Mouse (Mus musculus) intestine, postnatal 0 days (tissue): ENCODE measurements around the gene Hus1. TPM values are rescaled to one million over a fixed set of nuclear protein-coding genes. Genes with fewer than 3 reads are reported as not detected.

Source experiments
- ATAC-seq: fragments of 200-750 bp; cut with Nextera tagmentation; 2 replicates; pipeline ENCODE4 v1.8.0; 2017; ENCODE audit warnings: mild to moderate bottlenecking, moderate TSS enrichment, moderate library complexity
- H3K27ac ChIP-seq: fragments of 300-500 bp; sonication (generic); 2 replicates; pipeline ENCODE4 v1.5.1; 2014; ENCODE audit warnings: mild to moderate bottlenecking, low read depth, low read length, moderate library complexity
- H3K27me3 ChIP-seq: fragments of 300-500 bp; sonication (generic); replicated peaks from 2 replicates; pipeline ENCODE4 v1.6.1; 2014; ENCODE audit warnings: low read length, mixed read lengths; ENCODE audit not compliant: control insufficient read depth, insufficient read depth
- H3K36me3 ChIP-seq: fragments of 300-500 bp; sonication (generic); 2 replicates; pipeline ENCODE4 v1.6.1; 2014; ENCODE audit warnings: mild to moderate bottlenecking, moderate library complexity; ENCODE audit not compliant: control insufficient read depth, insufficient read depth
- H3K4me1 ChIP-seq: fragments of 300-500 bp; sonication (generic); replicated peaks from 2 replicates; pipeline ENCODE4 v1.6.1; 2014; ENCODE audit warnings: antibody characterized with exemption, low read length, mixed read lengths; ENCODE audit not compliant: control insufficient read depth, insufficient read depth
- H3K4me2 ChIP-seq: fragments of 300-500 bp; sonication (generic); replicated peaks from 2 replicates; pipeline ENCODE4 v1.6.1; 2014; ENCODE audit warnings: low read depth, mild to moderate bottlenecking, moderate library complexity
- H3K4me3 ChIP-seq: fragments of 300-500 bp; sonication (generic); 2 replicates; pipeline ENCODE4 v1.5.1; 2014; ENCODE audit warnings: low read depth, low read length
- H3K9ac ChIP-seq: fragments of 300-500 bp; sonication (generic); 2 replicates; pipeline ENCODE4 v1.6.1; 2014; ENCODE audit warnings: mild to moderate bottlenecking, low read depth, low read length
- H3K9me3 ChIP-seq: fragments of 300-500 bp; sonication (generic); 2 replicates; pipeline ENCODE4 v1.6.1; 2016; ENCODE audit warnings: mixed run types; ENCODE audit not compliant: control insufficient read depth
- CTCF ChIP-seq: sonication (generic); IDR thresholded peaks from 2 replicates; pipeline ENCODE4 v1.5.1; 2016; ENCODE audit warnings: low read depth, mild to moderate bottlenecking, control low read depth, antibody characterized with exemption, moderate library complexity
- WGBS: fragments of 180-500 bp; shearing (Covaris S2); extraction: QIAGEN DNeasy Blood & Tissue Kit; methylation state at CpG from one replicate; pipeline ENCODE4 v1.1.7; 2014; 5-methylcytosine and 5-hydroxymethylcytosine counted together
- polyA plus RNA-seq: library from polyadenylated mRNA; unstranded; fragments of >200 nt; fragmentation: Nextera tagmentation; extraction: Ambion mirVana; gene quantifications from 2 replicates; pipeline ENCODE4 v1.2.1, GENCODE M21; 2015

The Hus1 gene
- polyA plus RNA-seq, 1 experiment from 2014 or later, result 4.5 TPM

GRCm38 (mm10) chr11:9008761-9009160, 2.2 kb downstream of the Hus1 start:
- 96% methylated on average over 5 of the region's 5 CpGs for WGBS

GRCm38 (mm10) chr11:8988084-8988483, 22.9 kb downstream of the Hus1 start:
- Histone ChIP-seq H3K9ac (no peak overlapping the region), H3K4me2 (no peak overlapping the region), H3K9me3 (no peaks in the 10 kb centered on the region), H3K4me3 (no peak overlapping the region), H3K4me1 (no peaks in the 10 kb centered on the region), H3K27me3 (no peaks in the 10 kb centered on the region), H3K27ac (no peak overlapping the region), H3K36me3 (0 out of 2 replicates have a peak, but pooled peaks cover 8% of the 10 kb centered on the region)
- WGBS, result 72% methylated on average over 4 of the region's 4 CpGs
- TF ChIP-seq CTCF, result peak; percentile 16; the same call in 1 of the 2 replicates
- ATAC-seq, result no peak

More at GRCm38 (mm10) chr11:9008761-9009160, 2.2 kb downstream of the Hus1 start:
- no peaks in the 10 kb centered on the region for H3K4me1 ChIP-seq
- H3K9ac ChIP-seq, result no peak overlapping the region
- H3K36me3 ChIP-seq, result peaks cover 30% of the 10 kb centered on the region
- H3K4me3 ChIP-seq, result no peak overlapping the region
- no peak overlapping the region for H3K27ac ChIP-seq
- no peak for TF ChIP-seq CTCF
- no peak overlapping the region for H3K4me2 ChIP-seq
- ATAC-seq, result no peak
- H3K27me3 ChIP-seq, result no peaks in the 10 kb centered on the region
- H3K9me3 ChIP-seq, result no peaks in the 10 kb centered on the region

- TF ChIP-seq CTCF, result no peak
- ATAC-seq, result 0 out of 2 replicates have a peak, but pooled peaks have one; percentile 41
- H3K27ac ChIP-seq, result no peak overlapping the region
- no peaks in the 10 kb centered on the region for H3K4me1 ChIP-seq
- H3K9me3 ChIP-seq, result no peaks in the 10 kb centered on the region
- H3K36me3 ChIP-seq, result 0 out of 2 replicates have a peak, but pooled peaks cover 1% of the 10 kb centered on the region
- no peak overlapping the region for H3K4me3 ChIP-seq
- H3K4me2 ChIP-seq, result no peak overlapping the region
- H3K9ac ChIP-seq, result no peak overlapping the region
- no peaks in the 10 kb centered on the region for H3K27me3 ChIP-seq
These were observed 24.9 kb downstream of the Hus1 start for GRCm38 (mm10) chr11:8986058-8986457.

GRCm38 (mm10) chr11:8983237-8983861, 27.6 kb downstream of the Hus1 start:
- Histone ChIP-seq H3K4me1 (no peaks in the 10 kb centered on the region), H3K4me2 (no peak overlapping the region), H3K4me3 (no peak overlapping the region), H3K27me3 (no peaks in the 10 kb centered on the region), H3K9ac (no peak overlapping the region), H3K27ac (no peak overlapping the region), H3K36me3 (no peaks in the 10 kb centered on the region), H3K9me3 (no peaks in the 10 kb centered on the region)
- peak; percentile 87 for TF ChIP-seq CTCF
- 32% methylated on average over 6 of the region's 6 CpGs for WGBS
- no peak for ATAC-seq

- H3K9ac ChIP-seq, result no peak overlapping the region
- TF ChIP-seq CTCF, result no peak
- no peaks in the 10 kb centered on the region for H3K36me3 ChIP-seq
- H3K4me3 ChIP-seq, result no peak overlapping the region
- WGBS, result 77% methylated on average over 4 of the region's 4 CpGs
- H3K4me1 ChIP-seq, result no peaks in the 10 kb centered on the region
- H3K27me3 ChIP-seq, result no peaks in the 10 kb centered on the region
- H3K9me3 ChIP-seq, result no peaks in the 10 kb centered on the region
- no peak overlapping the region for H3K4me2 ChIP-seq
- no peak for ATAC-seq
- H3K27ac ChIP-seq, result no peak overlapping the region
These were observed 32.8 kb downstream of the Hus1 start for GRCm38 (mm10) chr11:8978154-8978553.

- H3K27ac ChIP-seq, result no peak within 1 kb of the TSS
- H3K4me1 ChIP-seq, result no peaks in the 10 kb centered on the region
- no peaks in the 10 kb centered on the region for H3K36me3 ChIP-seq
- H3K4me2 ChIP-seq, result no peak within 1 kb of the TSS
- H3K9me3 ChIP-seq, result no peaks in the 10 kb centered on the region
- H3K4me3 ChIP-seq, result no peak within 1 kb of the TSS
- TF ChIP-seq CTCF, result no peak
- no peak within 1 kb of the TSS for H3K9ac ChIP-seq
- WGBS, result 80% methylated on average over 3 of the region's 3 CpGs
- no peaks in the 10 kb centered on the region for H3K27me3 ChIP-seq
- ATAC-seq, result no peak
These were observed 37.8 kb downstream of the Hus1 start, which contains the start of gene Pkd1l1 for GRCm38 (mm10) chr11:8973166-8973565. Pkd1l1 (minus strand) TSS chr11:8973266.
